Mouse (Mus musculus): ENCODE data around the gene Zdhhc6.

GRCm38 (mm10) chr19:55300525-55300924 lies 15.3 kb downstream of the Zdhhc6 start:
- no peak for TF ChIP-seq CTCF (IDR thresholded peaks at IDR 0.05; ENCODE audit: low read depth, low read length)
- TF ChIP-seq GATA1 (IDR thresholded peaks at IDR 0.05; ENCODE audit: borderline replicate concordance, low read length) = no peak
- TF ChIP-seq POLR2AphosphoS5 (IDR thresholded peaks at IDR 0.05; ENCODE audit: insufficient replicate concordance, low read depth, low read length) = no peak
- no peak for TF ChIP-seq GATA2 (IDR thresholded peaks at IDR 0.05; ENCODE audit: borderline replicate concordance, low read depth, low read length)
